Mouse (Mus musculus) neural tube, embryonic 11.5 days (tissue): Measurements from ENCODE around the gene Gm47283. TPM values are rescaled to one million over a fixed set of nuclear protein-coding genes. Genes with fewer than 3 reads are reported as not detected.
"Not testable (repeated sequence)": the region's sequence is repeated elsewhere in the genome, so short reads cannot be mapped to it uniquely, and the experiment has no call there.

Experiments used
- ATAC-seq: fragments of 200-750 bp; cut with Nextera tagmentation; 2 replicates; pipeline ENCODE4 v1.8.0; 2017; ENCODE audit warnings: moderate number of reproducible peaks, mild to moderate bottlenecking, moderate TSS enrichment, moderate library complexity; ENCODE audit not compliant: insufficient read depth, low FRiP score, low TSS enrichment
- DNase-seq: peaks from one replicate; pipeline ENCODE4 v3.0.0-alpha.2; 2015; ENCODE audit warnings: low spot score
- H3K27ac ChIP-seq: fragments of 300-500 bp; sonication (generic); 2 replicates; pipeline ENCODE4 v1.5.1; 2014; ENCODE audit warnings: low read depth, mild to moderate bottlenecking, low read length
- H3K27me3 ChIP-seq: fragments of 300-500 bp; sonication (generic); 2 replicates; pipeline ENCODE4 v1.6.1; 2014; ENCODE audit warnings: mild to moderate bottlenecking, low read length, mixed read lengths; ENCODE audit not compliant: control insufficient read depth, insufficient read depth
- H3K36me3 ChIP-seq: fragments of 300-500 bp; sonication (generic); 2 replicates; pipeline ENCODE4 v1.6.1; 2014; ENCODE audit warnings: mild to moderate bottlenecking, low read length, moderate library complexity, mixed read lengths; ENCODE audit not compliant: control insufficient read depth, insufficient read depth
- H3K4me1 ChIP-seq: fragments of 300-500 bp; sonication (generic); 2 replicates; pipeline ENCODE4 v1.6.1; 2014; ENCODE audit warnings: low read length, mixed read lengths; ENCODE audit not compliant: control insufficient read depth, insufficient read depth
- H3K4me2 ChIP-seq: fragments of 300-500 bp; sonication (generic); 2 replicates; pipeline ENCODE4 v1.6.1; 2014; ENCODE audit warnings: low read depth, mild to moderate bottlenecking, moderate library complexity
- H3K4me3 ChIP-seq: fragments of 300-500 bp; sonication (generic); 2 replicates; pipeline ENCODE4 v1.5.1; 2014; ENCODE audit warnings: low read depth, low read length
- H3K9ac ChIP-seq: fragments of 300-500 bp; sonication (generic); 2 replicates; pipeline ENCODE4 v1.6.1; 2014; ENCODE audit warnings: mild to moderate bottlenecking, low read length
- H3K9me3 ChIP-seq: fragments of 300-500 bp; sonication (generic); 2 replicates; pipeline ENCODE4 v1.6.1; 2016; ENCODE audit warnings: low read length; ENCODE audit not compliant: control insufficient read depth
- WGBS: fragments of 180-500 bp; shearing (Covaris S2); extraction: QIAGEN DNeasy Blood & Tissue Kit; methylation state at CpG from one replicate; pipeline ENCODE4 v1.1.7; 2014; 5-methylcytosine and 5-hydroxymethylcytosine counted together
- polyA plus RNA-seq: library from polyadenylated mRNA; unstranded; fragments of >200 nt; fragmentation: Nextera tagmentation; extraction: Ambion mirVana; gene quantifications from 2 replicates; pipeline ENCODE4 v1.2.1, GENCODE M21; 2014

Gene Gm47283
- not detected in 2 replicates for polyA plus RNA-seq

- no CpG with 5 or more reads among the region's 48 CpGs for WGBS
- ATAC-seq, H3K36me3 ChIP-seq, H3K27me3 ChIP-seq, H3K4me2 ChIP-seq, H3K9ac ChIP-seq, H3K4me3 ChIP-seq, H3K27ac ChIP-seq, H3K4me1 ChIP-seq, H3K9me3 ChIP-seq, DNase-seq: not testable (repeated sequence)
These were observed at the start of gene Gm47283 for GRCm38 (mm10) chrY:90784438-90784837. TSS of gene Gm47283 (plus strand) at chrY:90784738.

- not testable (repeated sequence) for H3K4me3 ChIP-seq, H3K4me1 ChIP-seq, H3K27me3 ChIP-seq, H3K9ac ChIP-seq, H3K27ac ChIP-seq, DNase-seq, H3K4me2 ChIP-seq, ATAC-seq
- WGBS = 100% methylated on average over 3 of the region's 5 CpGs
- Histone ChIP-seq H3K36me3 (peaks cover 21% of the 10 kb centered on the region), H3K9me3 (peaks cover 22% of the 10 kb centered on the region)
These were observed 49.2 kb upstream of the Gm47283 start for GRCm38 (mm10) chrY:90735181-90735895.

- 79% methylated on average over 6 of the region's 9 CpGs for WGBS
- not testable (repeated sequence) for H3K27me3 ChIP-seq, ATAC-seq, H3K4me1 ChIP-seq, H3K4me3 ChIP-seq, DNase-seq, H3K4me2 ChIP-seq, H3K9ac ChIP-seq, H3K27ac ChIP-seq
- Histone ChIP-seq H3K36me3 (peaks cover 26% of the 10 kb centered on the region), H3K9me3 (peaks cover 29% of the 10 kb centered on the region)
These were observed 48.1 kb upstream of the Gm47283 start for GRCm38 (mm10) chrY:90736217-90737000.

GRCm38 (mm10) chrY:90737606-90738430 is 46.7 kb upstream of the Gm47283 start:
- H3K27ac ChIP-seq = no peak overlapping the region
- peaks cover 36% of the 10 kb centered on the region for H3K36me3 ChIP-seq
- H3K4me3 ChIP-seq = no peak overlapping the region
- H3K9me3 ChIP-seq = peaks cover 39% of the 10 kb centered on the region
- H3K27me3 ChIP-seq = no peaks in the 10 kb centered on the region
- H3K4me2 ChIP-seq = no peak overlapping the region
- no peak overlapping the region for H3K9ac ChIP-seq
- 72% methylated on average over 3 of the region's 7 CpGs for WGBS
- DNase-seq (no peak), ATAC-seq (no peak)
- no peaks in the 10 kb centered on the region for H3K4me1 ChIP-seq

- Histone ChIP-seq H3K4me2 (no peak overlapping the region), H3K27ac (no peak overlapping the region), H3K36me3 (peaks cover 36% of the 10 kb centered on the region), H3K9ac (no peak overlapping the region), H3K4me1 (no peaks in the 10 kb centered on the region), H3K9me3 (peaks cover 40% of the 10 kb centered on the region), H3K27me3 (no peaks in the 10 kb centered on the region), H3K4me3 (no peak overlapping the region)
- DNase-seq = no peak
- 90% methylated on average over 1 of the region's 1 CpGs for WGBS
- no peak for ATAC-seq
These were observed 46.2 kb upstream of the Gm47283 start for GRCm38 (mm10) chrY:90738431-90738680.

GRCm38 (mm10) chrY:90738841-90739530 is 45.6 kb upstream of the Gm47283 start:
- Histone ChIP-seq H3K9me3 (peaks cover 40% of the 10 kb centered on the region), H3K36me3 (peaks cover 36% of the 10 kb centered on the region)
- ATAC-seq (peak; percentile 11), DNase-seq (peak; percentile 51)
- H3K27me3 ChIP-seq, H3K4me2 ChIP-seq, H3K4me1 ChIP-seq, H3K4me3 ChIP-seq, H3K27ac ChIP-seq, H3K9ac ChIP-seq: not testable (repeated sequence)
- WGBS = 76% methylated on average over 28 of the region's 28 CpGs

- H3K27me3 ChIP-seq, H3K4me1 ChIP-seq, ATAC-seq, H3K9ac ChIP-seq, H3K4me3 ChIP-seq, H3K27ac ChIP-seq, H3K4me2 ChIP-seq: not testable (repeated sequence)
- H3K9me3 ChIP-seq = peaks cover 44% of the 10 kb centered on the region
- WGBS = 56% methylated on average over 11 of the region's 11 CpGs
- peak; percentile 50 for DNase-seq
- peaks cover 36% of the 10 kb centered on the region for H3K36me3 ChIP-seq
These were observed 45.0 kb upstream of the Gm47283 start for GRCm38 (mm10) chrY:90739531-90740012.

- Histone ChIP-seq H3K4me1 (no peaks in the 10 kb centered on the region), H3K9me3 (peaks cover 44% of the 10 kb centered on the region), H3K4me3 (no peak overlapping the region), H3K36me3 (peaks cover 36% of the 10 kb centered on the region), H3K4me2 (no peak overlapping the region), H3K9ac (no peak overlapping the region), H3K27ac (no peak overlapping the region), H3K27me3 (no peaks in the 10 kb centered on the region)
- DNase-seq (peak; percentile 66), ATAC-seq (peak; percentile 1; the same call in 1 of the 2 replicates)
- 55% methylated on average over 14 of the region's 14 CpGs for WGBS
These were observed 44.5 kb upstream of the Gm47283 start for GRCm38 (mm10) chrY:90740013-90740561.
